Mouse (Mus musculus) erythroblast, embryonic 14.5 days (primary cell): ENCODE data around the gene Gli2.

Source experiments
- GATA1 ChIP-seq: IDR thresholded peaks from 2 replicates; pipeline ENCODE4 v1.6.1; 2012; ENCODE audit warnings: low read length, inconsistent platforms, mixed read lengths
- TAL1 ChIP-seq: IDR thresholded peaks from 3 replicates; pipeline ENCODE4 v1.6.1; 2012; ENCODE audit warnings: low read length, inconsistent platforms, mixed read lengths

GRCm38 (mm10) chr1:118799322-118800116 lies 253.9 kb downstream of the Gli2 start:
- no peak for TF ChIP-seq TAL1
- no peak for TF ChIP-seq GATA1
